Mouse (Mus musculus) lung, postnatal 0 days (tissue): ENCODE data around the gene Smim8.
"Not testable (repeated sequence)": the region's sequence is repeated elsewhere in the genome, so short reads cannot be mapped to it uniquely, and the experiment has no call there.

Experiments
- CTCF ChIP-seq: IDR thresholded peaks from 2 replicates; pipeline ENCODE4 v1.5.1; 2016; ENCODE audit warnings: antibody characterized with exemption, mild to moderate bottlenecking
- EP300 ChIP-seq: IDR thresholded peaks from 2 replicates; pipeline ENCODE4 v1.6.1; 2016; ENCODE audit warnings: antibody characterized with exemption, mild to moderate bottlenecking, control low read depth

GRCm38 (mm10) chr4:34733415-34733814 is 44.8 kb downstream of the Smim8 start:
- TF ChIP-seq CTCF: peak; percentile 52
- TF ChIP-seq EP300: not testable (repeated sequence)
